Mouse (Mus musculus): ENCODE data around the gene Olfr435. TPM values are rescaled to one million over a fixed set of nuclear protein-coding genes. Genes with fewer than 3 reads are reported as not detected.

The Olfr435 gene
- polyA plus RNA-seq, 1 experiment from 2014 or later = not detected

DNA sequence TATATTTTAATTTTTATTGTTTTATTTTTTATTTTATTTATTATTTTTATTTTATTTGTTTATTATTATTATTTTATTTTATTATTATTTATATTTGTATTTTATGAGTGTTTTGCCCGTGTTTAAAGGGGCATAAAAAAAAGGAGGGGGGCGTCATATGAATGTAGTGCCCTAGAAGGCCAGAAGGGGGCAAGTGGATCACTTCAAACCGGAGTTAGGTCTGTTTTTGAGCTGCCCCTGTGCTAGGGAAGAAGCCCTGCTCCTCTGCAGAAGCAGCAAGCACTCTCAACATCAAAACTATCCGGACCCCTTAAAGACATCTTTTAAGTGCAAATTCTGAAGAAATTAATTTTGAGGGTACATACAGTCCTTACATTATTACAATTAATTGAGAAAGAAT, 45.1 kb downstream of the Olfr435 start:
- no peaks in the 10 kb centered on the region for H3K4me1 ChIP-seq (ENCODE audit: insufficient read depth)
- H3K27ac ChIP-seq (ENCODE audit: low read depth) = no peak overlapping the region
- no peak for DNase-seq
- no peak overlapping the region for H3K4me3 ChIP-seq (ENCODE audit: low read depth, low read length)
- H3K4me2 ChIP-seq (ENCODE audit: low read depth, low read length) = no peak overlapping the region
- 12% methylated on average over 4 of the region's 4 CpGs for WGBS (ENCODE audit: insufficient replicate concordance)
- no peaks in the 10 kb centered on the region for H3K27me3 ChIP-seq (ENCODE audit: insufficient read depth, low read length)
- no peaks in the 10 kb centered on the region for H3K9me3 ChIP-seq (ENCODE audit: low read length)
- H3K36me3 ChIP-seq (replicated peaks; ENCODE audit: insufficient read depth, low read length) = no peaks in the 10 kb centered on the region
- no peak for ATAC-seq
- no peak overlapping the region for H3K9ac ChIP-seq (replicated peaks)
- TF ChIP-seq EP300 (IDR thresholded peaks at IDR 0.05; ENCODE audit: low read depth) (no peak), CTCF (IDR thresholded peaks at IDR 0.05; ENCODE audit: low read depth) (peak; percentile 50)

DNA sequence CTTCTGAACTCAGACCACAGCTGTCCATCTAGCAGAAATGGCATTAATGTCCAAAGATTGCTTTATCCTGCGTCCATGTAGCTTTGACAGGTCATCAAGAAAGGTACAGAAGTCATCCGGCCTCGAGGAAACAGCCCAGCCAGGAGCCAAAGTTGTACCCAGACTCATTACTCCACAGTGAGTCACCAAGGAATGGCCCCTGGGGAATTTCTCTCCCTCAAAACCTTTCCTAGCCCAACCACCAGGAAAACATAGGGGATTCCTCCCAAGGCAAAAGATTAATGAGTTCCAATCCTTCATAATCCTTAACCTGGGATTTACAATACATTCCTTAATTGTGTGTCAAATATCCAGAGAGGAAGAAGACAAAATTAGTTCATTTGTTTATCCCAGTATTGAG, 50.5 kb downstream of the Olfr435 start:
- ATAC-seq (no peak), DNase-seq (no peak)
- no peaks in the 10 kb centered on the region for H3K4me1 ChIP-seq (ENCODE audit: insufficient read depth)
- H3K4me2 ChIP-seq (ENCODE audit: low read depth, low read length) = no peak overlapping the region
- H3K9me3 ChIP-seq (ENCODE audit: low read length) = no peaks in the 10 kb centered on the region
- no peak overlapping the region for H3K4me3 ChIP-seq (ENCODE audit: low read depth, low read length)
- H3K9ac ChIP-seq (replicated peaks) = no peak overlapping the region
- no peak for TF ChIP-seq CTCF (IDR thresholded peaks at IDR 0.05; ENCODE audit: low read depth)
- TF ChIP-seq EP300 (IDR thresholded peaks at IDR 0.05; ENCODE audit: low read depth) = no peak
- H3K27me3 ChIP-seq (ENCODE audit: insufficient read depth, low read length) = no peaks in the 10 kb centered on the region
- no peak overlapping the region for H3K27ac ChIP-seq (ENCODE audit: low read depth)
- WGBS (ENCODE audit: insufficient replicate concordance) = 56% methylated on average over 3 of the region's 3 CpGs
- no peaks in the 10 kb centered on the region for H3K36me3 ChIP-seq (replicated peaks; ENCODE audit: insufficient read depth, low read length)

DNA sequence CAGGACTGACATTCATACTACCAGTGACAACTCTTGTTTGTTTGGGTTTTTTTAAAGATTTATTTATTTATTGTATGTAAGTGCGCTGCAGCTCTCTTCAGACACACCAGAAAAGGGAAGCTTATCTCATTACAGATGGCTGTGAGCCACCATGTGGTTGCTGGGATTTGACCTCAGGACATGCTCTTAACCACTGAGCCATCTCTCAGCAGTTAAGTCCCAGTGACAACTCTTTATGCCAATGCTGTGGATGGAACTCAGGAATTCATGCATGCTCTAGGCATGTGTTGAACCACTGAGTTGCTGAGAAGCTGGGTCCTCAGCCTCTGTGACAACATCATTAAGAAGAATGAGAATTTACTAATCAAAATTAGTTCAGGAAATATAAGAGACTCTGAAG, 56.0 kb downstream of the Olfr435 start:
- no peaks in the 10 kb centered on the region for H3K36me3 ChIP-seq (replicated peaks; ENCODE audit: insufficient read depth, low read length)
- no peak for ATAC-seq
- no peak overlapping the region for H3K4me2 ChIP-seq (ENCODE audit: low read depth, low read length)
- no peak overlapping the region for H3K9ac ChIP-seq (replicated peaks)
- TF ChIP-seq EP300 (IDR thresholded peaks at IDR 0.05; ENCODE audit: low read depth) = no peak
- TF ChIP-seq CTCF (IDR thresholded peaks at IDR 0.05; ENCODE audit: low read depth) = no peak
- DNase-seq = no peak
- no peak overlapping the region for H3K4me3 ChIP-seq (ENCODE audit: low read depth, low read length)
- H3K4me1 ChIP-seq (ENCODE audit: insufficient read depth) = no peaks in the 10 kb centered on the region
- H3K9me3 ChIP-seq (ENCODE audit: low read length) = no peaks in the 10 kb centered on the region
- WGBS (ENCODE audit: insufficient replicate concordance) = 41% methylated on average over 1 of the region's 1 CpGs
- H3K27ac ChIP-seq (ENCODE audit: low read depth) = no peak overlapping the region
- no peaks in the 10 kb centered on the region for H3K27me3 ChIP-seq (ENCODE audit: insufficient read depth, low read length)

Other genes starting within 250 kb of the Olfr435 start
- gene Olfr444, start 248.1 kb upstream of the Olfr435 start, polyA plus RNA-seq (2015; fragmentation: Nextera tagmentation; extraction: Ambion mirVana) = not detected in 2 replicates
- gene Olfr441, start 90.8 kb upstream of the Olfr435 start, polyA plus RNA-seq (2015; fragmentation: Nextera tagmentation; extraction: Ambion mirVana) = not detected in 2 replicates
- not detected in 2 replicates for gene Olfr237-ps1, start 50.6 kb upstream of the Olfr435 start, polyA plus RNA-seq (2015; fragmentation: Nextera tagmentation; extraction: Ambion mirVana)
- gene Olfr437, start 33.9 kb upstream of the Olfr435 start, polyA plus RNA-seq (2015; fragmentation: Nextera tagmentation; extraction: Ambion mirVana) = not detected in 2 replicates
- not detected in 2 replicates for gene Olfr13, start 25.0 kb upstream of the Olfr435 start, polyA plus RNA-seq (2015; fragmentation: Nextera tagmentation; extraction: Ambion mirVana)
- gene Olfr434, start 15.9 kb downstream of the Olfr435 start, polyA plus RNA-seq (2015; fragmentation: Nextera tagmentation; extraction: Ambion mirVana) = not detected in 2 replicates
- not detected in 2 replicates for gene Olfr47, start 34.4 kb downstream of the Olfr435 start, polyA plus RNA-seq (2015; fragmentation: Nextera tagmentation; extraction: Ambion mirVana)
- 2.6 and 3.1 TPM in 2 replicates for gene Arhgef5, start 68.4 kb downstream of the Olfr435 start, polyA plus RNA-seq (2015; fragmentation: Nextera tagmentation; extraction: Ambion mirVana)
- gene Nobox, start 112.4 kb downstream of the Olfr435 start, polyA plus RNA-seq (2015; fragmentation: Nextera tagmentation; extraction: Ambion mirVana) = not detected in 2 replicates